Mouse (Mus musculus) embryo, embryonic 10.5 days (tissue): Measurements from ENCODE around the gene Dvl1.

Experiments
- DNase-seq: peaks from one replicate; pipeline ENCODE4 v3.0.0-alpha.2; 2015; ENCODE audit warnings: low spot score

Gene Dvl1

DNA sequence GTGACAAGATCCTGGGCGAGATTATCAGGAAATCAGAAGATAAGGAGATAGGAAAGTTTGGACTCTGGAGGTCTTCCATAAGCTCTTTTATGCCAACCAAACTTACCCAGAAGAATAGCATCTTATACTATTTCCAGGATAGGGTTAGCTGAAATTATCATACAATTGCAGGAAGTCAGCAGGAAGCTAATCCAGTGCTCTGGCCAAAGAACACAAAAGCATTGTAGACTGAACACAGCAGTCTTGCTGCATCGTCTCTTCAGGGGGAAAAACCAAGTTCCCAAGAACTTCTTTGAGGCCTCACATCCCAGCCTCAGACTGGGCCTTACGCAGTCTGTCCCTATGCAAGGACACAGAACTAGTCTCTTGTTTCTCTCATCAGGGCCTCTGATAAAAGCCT is 36.4 kb downstream of the Dvl1 start:
- no peak for DNase-seq

DNA sequence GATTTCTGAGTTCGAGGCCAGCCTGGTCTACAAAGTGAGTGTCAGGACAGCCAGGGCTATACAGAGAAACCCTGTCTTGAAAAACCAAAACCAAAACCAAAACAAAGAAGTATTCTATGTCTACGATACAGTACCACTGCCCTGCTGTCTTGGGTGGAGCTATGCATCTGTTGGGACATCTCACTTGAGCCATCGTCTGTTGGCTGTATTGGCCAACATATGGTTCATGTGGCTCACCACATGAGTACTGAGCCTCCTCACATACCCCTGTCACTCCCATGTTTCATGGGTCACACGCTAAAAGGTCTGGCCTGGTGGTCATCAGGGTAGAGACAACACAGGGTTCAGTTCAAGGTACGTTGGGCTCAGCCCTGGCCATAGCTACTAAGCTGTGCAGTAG is 39.1 kb downstream of the Dvl1 start:
- DNase-seq, result no peak

DNA sequence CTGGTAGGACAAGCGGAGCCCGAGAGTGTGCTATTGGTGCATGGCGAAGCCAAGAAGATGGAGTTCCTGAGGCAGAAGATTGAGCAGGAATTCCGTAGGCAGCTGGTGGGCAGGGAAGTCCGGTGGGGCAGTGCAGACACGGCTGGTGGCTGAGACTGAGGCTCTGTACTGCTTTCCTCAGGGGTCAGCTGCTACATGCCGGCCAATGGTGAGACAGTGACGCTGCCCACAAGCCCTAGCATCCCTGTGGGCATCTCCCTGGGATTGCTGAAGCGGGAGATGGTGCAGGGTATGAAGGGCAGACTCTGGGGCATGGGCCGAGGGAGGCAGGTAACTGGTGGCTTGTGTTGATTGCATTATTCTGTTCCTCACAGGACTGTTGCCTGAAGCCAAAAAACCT is 40.5 kb downstream of the Dvl1 start:
- DNase-seq, result no peak

DNA sequence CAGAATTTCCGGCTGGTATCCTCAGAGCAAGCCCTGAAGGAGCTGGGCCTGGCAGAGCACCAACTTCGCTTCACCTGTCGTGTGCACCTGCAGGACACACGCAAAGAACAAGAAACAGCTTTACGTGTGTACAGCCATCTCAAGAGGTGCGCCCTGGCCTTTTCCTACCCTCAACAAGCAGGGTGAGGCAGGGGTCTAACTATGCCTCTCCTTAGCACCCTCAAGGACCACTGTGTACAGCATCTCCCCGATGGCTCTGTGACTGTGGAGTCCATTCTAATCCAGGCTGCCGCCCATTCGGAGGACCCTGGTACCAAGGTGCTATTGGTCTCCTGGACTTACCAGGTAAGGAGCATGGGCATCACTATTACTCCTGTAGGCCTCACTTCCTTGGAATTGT is 41.0 kb downstream of the Dvl1 start:
- DNase-seq, result no peak

DNA sequence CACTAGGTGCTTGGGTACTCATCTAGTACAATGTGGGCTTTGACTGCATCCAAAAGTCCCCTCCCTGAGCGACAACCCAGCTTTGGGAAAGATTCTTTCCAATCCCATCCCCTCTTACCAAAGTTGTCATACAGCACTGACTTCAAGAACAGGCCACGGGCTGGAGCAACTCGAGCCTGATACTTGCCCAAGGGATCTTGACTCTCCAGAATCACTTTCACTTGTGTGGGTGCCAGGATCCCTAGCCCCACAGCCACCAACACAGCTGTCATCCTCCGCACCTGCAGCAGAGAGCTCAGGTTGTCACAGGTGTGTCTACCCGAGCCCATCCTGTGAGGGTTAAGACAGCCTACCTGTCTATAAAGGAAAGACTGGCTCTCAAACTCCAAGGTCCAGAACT is 42.1 kb downstream of the Dvl1 start:
- no peak for DNase-seq

DNA sequence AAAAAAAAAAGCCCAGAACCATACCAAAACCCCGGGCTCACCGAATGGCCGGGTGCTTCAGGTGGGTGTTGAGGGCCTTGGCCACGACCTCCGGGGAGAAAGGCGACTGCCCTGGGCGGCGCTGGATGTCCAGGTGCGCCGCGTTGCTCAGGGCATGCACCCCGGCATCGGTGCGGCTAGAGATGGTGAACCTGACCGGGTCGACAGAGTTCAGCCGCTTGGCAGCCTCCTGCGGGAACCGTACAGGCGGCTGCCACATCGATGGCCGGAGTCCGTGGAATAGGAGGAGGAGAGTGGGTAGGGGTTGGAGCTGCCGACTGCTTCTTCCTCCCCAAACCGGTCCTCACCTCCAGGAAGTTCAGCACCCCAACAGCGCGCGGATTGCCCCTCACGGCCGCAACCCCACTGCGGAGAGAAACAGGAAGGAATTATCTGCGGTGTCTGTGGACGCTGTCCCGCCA is 43.8 kb downstream of the Dvl1 start:
- no peak for DNase-seq

DNA sequence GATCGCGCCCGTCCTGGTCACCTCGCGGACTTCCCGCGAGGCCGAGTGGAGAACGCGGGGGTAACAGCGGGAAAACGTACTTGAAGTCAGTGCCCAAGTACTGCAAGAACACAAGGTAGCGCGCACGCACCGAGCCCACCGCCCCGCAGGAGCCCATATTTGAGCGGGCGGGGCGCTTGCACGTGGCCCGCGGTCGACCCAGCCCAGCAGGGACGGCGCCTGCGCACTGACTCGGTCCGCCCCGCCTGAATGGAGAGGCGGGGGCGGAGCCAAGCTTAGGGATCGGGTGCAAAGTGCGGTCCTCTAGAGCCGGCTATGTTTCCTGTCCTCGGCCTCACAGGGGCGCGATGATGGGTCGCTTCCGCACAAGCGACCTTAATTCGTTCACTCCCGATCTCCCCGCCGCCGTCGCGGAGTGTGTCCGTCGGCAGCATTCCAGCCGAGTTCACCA is 44.4 kb downstream of the Dvl1 start, which contains the start of the genes Pusl1 and Acap3:
Gene Pusl1, minus strand, starts transcription at position 231 of the 451 bp plus-strand sequence.
Gene Acap3, plus strand, starts transcription at position 272 of the 451 bp plus-strand sequence.
- peak; percentile 97 for DNase-seq

DNA sequence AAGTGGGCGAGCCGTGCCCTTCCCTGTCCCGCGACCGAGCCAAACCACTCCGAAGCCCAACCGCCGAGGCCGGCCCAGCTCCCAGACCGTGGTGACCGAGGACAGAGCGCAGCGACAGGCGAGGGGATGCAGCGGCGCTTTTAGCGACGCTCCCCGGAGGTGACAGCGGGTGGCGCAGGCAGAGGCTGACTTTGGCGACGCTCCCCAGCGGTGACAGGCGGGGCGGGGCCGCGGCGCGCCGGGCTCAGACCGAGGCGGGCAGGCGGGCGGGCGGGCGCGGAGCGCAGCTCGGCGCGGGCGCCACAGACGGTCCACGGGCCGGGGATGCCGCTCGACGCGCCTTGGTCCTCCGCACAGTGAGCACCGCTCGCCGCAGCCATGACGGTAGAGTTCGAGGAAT is 44.8 kb downstream of the Dvl1 start:
- peak; percentile 85 for DNase-seq

DNA sequence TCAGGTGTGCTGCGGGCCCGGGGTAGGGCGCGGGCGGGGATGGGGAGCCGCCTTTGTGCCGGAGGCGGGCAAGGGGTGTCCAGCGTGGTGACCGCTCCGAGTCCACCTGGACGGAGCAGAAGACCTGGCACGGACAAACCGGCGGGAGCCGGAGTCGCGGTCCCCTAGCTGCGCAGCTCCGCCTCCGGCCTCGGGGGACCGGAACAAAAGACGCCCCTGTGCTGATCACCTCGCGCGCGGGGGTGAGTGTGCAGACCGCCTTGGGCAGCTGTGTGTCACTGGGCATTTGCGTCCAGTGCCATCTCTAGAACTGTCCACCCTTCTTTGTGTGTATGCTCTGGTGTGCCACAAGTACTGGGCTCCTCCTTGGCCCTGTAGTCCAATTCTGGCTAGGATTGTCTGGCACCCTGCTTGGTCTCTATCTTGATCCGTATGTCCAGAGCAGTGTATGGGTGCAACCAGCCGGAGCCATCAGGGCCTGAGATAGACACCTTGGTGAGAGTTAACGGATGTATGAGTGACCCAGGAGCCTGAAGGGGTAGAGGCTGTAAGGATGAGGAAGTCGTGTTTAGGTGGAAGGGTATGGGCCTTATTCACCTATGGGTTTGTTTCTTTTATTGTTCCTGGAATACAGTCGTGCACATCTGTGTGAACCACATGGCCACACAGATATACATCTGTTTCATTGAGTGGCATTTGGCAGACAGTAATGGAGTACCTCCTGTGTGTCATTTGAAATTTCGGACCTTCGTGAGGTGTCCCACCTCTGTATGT is 45.4 kb downstream of the Dvl1 start:
- peak; percentile 47 for DNase-seq

DNA sequence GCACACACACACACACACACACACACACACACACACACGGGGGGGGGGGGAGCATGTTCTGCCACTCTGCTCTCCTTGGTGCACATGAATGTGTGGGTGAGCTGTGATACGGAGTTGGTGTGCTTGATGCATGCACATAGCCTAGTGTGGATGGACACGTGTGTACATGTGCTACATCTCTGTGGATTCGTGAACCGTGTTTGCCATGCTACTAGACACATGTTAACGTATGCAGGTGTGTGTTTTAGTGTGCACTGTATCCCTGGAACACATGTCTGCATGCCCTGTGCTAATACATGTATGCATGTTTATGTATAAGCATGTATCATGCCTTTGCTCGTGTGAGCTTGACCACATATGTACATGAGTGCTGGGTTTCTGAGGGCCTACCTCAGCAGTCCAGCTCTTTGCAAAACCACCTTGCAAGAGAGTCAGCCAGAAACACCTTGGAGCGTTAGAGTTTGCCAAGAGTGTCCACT is 46.0 kb downstream of the Dvl1 start:
- no peak for DNase-seq

DNA sequence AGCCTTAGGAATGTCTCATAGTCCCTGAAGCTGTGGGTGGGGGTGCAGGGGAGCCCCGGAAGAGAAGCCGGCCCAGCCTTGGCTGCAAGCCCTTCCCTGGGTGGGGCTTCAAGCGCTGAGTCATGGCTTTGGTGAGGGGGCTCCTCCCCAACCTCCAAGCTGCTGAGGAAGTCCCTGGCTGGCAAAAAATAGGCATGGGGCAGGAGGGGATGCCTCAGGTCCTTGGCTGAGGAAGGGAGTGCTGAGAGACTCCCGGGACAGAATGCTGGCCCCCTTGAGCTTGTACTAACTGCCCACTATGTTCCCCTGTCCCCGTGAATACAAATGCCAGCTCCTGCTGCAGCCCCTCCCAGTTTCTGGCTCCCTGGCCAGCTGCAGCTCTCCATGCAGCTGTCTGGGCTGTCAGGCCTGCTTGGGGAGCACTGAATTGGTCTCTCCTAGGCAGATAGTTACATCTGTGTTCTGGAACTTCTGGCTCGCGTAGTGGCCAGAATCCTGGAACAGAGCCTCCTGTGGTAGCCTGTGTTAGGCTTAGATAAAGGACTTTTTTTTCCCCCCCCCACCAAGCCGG is 47.2 kb downstream of the Dvl1 start:
- peak; percentile 3 for DNase-seq

DNA sequence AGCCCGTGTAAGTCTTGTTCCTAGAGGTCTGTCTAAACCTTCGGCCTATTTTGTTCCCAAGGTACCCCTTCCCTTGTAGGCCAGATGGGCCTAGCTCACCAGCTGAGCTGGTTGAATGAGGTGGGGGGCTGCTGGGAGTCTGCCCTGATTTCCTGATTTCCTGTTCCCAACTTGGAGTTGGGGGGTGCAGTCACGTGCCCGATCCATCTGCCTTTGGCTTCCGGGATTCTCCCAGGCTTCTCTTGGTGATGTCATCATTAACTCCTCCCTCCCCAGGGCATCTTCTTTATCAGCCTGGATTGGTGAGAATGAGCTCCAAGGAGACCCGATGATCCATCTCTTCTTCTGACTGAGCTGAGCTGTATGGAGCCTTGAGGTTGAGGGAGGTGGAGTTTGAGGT is 48.0 kb downstream of the Dvl1 start:
- peak; percentile 12 for DNase-seq

DNA sequence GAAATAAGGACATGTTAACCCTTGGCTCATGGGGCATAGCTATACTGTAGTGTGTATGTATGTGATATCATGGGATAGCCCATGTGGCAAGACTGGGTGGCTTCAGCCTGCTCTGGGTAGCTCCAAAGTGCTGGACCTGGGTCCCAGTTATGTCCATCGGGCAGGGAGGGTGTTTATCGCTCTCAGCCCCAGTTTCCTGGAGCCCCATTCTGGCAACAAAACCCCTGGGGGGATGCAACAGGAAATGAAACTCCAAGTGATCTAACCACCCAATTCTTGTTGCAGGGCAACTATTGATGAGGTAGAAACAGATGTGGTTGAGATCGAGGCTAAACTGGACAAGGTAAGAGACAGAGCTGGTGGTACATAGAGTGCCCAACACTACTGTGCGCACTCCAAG is 48.6 kb downstream of the Dvl1 start:
- no peak for DNase-seq

DNA sequence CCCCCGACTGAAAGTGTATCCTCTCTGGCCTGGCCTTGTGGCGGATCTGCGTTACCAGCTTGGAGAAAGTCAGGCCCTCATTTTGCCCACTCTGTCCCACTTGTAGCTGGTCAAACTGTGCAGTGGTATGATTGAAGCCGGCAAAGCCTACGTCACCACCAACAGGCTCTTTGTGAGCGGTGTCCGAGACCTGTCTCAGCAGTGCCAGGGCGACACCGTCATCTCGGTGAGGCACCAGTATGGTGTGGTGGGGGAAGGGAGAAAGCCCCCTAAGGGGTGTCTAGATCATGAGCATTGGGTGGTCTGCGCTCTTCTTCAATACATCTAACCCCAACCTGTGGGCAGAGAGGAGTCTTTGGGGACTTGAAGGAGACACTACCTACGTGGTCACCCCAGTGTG is 49.3 kb downstream of the Dvl1 start:
- DNase-seq, result no peak

DNA sequence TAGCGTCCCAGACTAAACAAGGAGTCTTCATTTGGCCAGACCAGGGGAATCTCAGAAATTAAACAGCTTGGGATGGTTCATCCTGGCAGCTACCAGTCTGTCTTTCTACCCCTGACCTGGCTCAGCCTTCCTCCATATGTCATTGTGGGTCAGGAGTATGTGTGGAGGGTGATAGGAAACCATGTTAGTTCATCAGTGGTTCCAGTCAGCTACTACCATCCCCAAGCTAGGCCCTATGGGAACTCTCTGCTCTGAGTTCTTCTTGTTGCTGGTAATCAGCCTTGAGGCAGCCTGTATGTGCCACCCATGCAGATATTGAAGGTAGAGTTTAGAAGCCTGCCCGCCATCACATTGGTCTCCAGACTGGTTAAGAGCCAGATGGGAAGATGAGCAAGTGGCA is 51.1 kb downstream of the Dvl1 start:
- DNase-seq, result no peak

DNA sequence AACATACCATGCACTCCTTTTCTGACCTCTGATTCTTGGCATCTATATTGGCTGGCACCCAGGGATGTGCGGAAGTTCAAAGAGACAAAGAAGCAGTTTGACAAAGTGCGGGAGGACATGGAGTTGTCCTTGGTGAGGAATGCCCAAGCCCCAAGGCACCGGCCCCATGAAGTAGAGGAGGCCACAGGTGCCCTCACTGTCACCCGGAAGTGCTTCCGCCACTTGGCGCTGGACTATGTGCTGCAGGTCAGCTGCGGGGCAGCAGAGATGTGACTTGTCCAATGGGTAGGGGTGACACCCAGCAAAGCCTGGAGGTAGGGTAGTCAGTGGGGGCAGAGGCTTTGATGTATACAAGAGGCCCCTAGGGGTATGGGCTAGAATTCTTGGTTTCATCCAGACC is 52.2 kb downstream of the Dvl1 start:
- DNase-seq, result no peak

DNA sequence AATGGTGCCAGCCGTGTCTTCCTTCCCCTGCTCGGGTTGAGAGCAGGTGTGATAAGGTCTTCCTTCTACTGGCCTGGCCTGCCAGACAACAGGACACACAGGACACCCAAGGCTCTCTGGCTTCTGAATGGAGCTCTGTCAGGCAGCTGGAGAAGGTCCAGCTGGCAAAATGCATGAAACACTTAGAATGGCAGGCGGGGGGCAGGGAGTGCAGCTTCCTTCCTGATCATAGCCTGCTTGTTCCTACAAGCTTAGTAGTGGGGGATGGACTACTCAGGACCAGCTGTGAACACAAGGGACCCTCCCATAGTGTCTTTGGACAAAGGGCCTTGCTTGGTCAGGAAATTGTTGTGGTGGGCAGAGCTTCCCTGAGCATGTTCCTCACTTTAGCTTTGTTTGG is 54.0 kb downstream of the Dvl1 start:
- no peak for DNase-seq

DNA sequence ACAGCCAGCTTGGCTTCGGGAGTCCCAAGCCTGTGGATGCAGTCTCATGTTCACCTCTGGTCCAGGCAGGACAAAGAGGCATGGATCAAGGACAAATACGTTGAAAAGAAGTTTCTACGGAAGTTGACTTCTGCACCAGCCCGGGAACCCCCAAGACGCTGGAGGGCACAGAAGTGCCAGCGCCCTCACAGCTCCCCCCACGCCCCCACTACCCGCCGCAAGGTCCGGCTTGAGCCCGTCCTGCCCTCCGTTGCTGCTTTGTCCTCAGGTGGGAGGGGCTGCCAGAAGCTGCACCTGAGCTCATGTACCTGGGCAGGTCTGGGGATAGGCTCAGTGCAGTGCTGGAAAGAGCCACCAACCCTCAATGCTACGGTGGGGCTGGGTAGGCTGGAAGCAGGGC is 56.0 kb downstream of the Dvl1 start:
- no peak for DNase-seq

DNA sequence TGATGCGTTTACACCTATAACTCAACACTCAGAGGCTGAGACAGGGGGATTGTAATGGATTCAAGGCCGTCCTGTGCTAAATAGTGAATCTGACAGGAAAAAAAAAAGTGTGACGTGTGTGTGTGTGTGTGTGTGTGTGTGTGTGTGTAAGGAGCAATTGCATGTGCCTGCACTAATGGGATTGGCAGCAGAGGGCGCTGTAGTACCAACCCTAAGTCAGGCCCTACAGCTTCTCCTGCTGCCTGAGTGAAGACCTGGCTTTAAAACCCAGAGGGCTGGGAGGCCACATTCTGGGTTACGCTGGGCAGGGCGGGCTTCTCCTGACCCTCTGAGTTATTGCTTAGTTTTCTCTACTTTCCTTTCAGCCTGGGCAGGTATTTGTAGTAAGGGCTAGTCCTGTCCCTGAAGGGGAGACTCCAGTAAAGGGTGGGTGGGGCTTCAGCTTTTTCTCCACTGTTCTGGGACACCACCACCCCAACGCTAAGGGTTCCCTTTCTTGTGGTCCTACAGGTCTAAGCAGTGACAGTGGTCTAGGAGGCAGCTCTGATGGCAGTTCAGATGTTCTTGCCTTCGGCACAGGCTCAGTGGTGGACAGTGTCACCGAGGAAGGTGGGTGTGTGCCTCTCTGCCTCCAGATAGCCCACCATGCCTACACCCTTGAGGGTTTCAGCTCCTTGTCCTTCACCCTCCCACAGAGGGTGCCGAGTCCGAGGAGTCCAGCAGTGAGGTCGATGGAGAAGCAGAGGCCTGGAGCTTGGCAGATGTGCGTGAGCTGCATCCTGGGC is 57.3 kb downstream of the Dvl1 start:
- peak; percentile 39 for DNase-seq

DNA sequence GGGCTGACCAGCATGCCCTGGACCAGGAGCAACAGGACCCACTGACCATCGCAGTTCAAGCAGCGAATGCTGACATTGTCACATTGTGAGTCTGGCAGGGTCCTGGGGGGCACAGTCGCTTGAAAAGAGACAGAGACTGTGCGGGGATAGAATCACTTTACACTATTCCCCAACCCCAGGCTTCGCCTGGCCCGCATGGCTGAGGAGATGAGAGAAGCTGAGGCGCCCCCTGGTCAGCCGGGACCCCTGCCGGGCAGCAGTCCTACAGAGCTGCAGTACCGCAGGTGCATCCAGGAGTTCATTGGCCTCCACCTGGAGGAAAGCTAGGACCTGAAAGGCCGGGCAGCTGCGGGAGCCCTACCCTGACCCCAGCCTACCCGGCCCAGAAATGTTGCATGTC is 58.4 kb downstream of the Dvl1 start:
- DNase-seq, result no peak

DNA sequence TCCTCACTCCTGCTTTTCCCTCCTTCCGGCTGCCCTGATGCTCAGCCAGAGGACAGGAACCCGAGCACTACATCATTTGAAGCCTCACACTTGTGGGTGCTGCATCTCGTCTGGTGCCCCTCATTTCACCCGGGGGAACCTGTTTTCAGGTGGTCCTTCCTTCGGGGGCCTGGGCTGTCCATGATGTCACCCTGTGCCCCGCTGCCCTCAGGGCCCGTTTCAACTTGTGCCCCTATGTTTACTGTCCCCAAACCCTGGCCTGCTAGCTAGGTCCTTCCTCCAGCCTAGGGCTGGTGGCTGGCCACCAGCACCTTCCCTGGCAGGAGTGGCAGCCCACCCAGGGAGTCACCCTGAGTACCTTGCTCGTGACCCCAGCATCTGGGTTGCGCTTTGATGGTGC is 58.9 kb downstream of the Dvl1 start:
- no peak for DNase-seq

DNA sequence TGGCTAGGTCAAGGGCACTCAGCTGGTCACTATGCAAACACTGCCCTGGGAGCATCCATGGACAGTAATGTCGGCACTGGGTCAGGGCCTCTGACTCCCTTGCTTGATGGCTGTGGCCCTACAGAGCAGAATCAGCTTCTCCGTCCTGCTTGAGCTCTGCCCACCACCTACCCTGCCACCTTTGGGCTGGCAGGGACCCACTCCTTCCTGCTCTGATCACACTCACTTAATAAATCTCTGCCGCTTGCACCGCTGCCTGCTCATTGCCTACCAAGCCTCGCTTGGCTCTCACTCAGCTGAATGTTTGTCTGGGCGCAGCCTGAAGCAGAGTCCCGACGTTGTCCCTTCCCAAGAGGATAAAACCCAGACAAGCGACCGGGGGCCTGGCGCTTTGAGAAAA is 59.8 kb downstream of the Dvl1 start:
- DNase-seq, result no peak

DNA sequence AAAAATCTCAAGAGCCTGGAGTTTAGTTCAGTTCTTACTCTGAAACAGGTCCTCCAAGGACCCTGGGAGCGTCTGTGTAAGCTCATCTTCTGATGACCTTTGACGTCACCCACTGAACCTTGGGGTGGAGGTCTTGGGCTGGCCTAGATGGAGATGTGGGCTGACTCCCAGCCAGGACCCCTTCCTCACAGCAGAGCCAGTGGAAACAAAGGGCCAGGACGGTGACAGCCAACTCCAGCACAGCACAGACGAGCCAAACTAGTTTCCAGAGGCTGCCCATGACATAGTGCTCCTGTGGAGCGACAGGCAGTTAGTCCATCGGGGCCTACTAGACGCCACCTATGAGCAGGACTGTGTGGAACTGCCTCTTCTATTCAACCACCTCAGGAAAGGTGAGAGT is 61.1 kb downstream of the Dvl1 start:
- no peak for DNase-seq
